Mouse (Mus musculus) liver, embryonic 15.5 days (tissue): ENCODE measurements around the gene Mpig6b. TPM values are rescaled to one million over a fixed set of nuclear protein-coding genes. Genes with fewer than 3 reads are reported as not detected.

ENCODE experiments used
- ATAC-seq: fragments of 200-750 bp; cut with Nextera tagmentation; 2 replicates; pipeline ENCODE4 v1.8.0; 2017; ENCODE audit warnings: moderate number of reproducible peaks, mild to moderate bottlenecking, moderate library complexity; ENCODE audit not compliant: insufficient read depth
- H3K27ac ChIP-seq: fragments of 300-500 bp; sonication (generic); replicated peaks from 2 replicates; pipeline ENCODE4 v1.5.1; 2015; ENCODE audit warnings: mild to moderate bottlenecking, inconsistent platforms
- H3K27me3 ChIP-seq: fragments of 300-500 bp; sonication (generic); 2 replicates; pipeline ENCODE4 v1.6.1; 2015; ENCODE audit warnings: mild to moderate bottlenecking, inconsistent platforms
- H3K36me3 ChIP-seq: fragments of 300-500 bp; sonication (generic); replicated peaks from 2 replicates; pipeline ENCODE4 v1.6.1; 2015; ENCODE audit warnings: moderate library complexity, mild to moderate bottlenecking, inconsistent platforms
- H3K4me1 ChIP-seq: fragments of 300-500 bp; sonication (generic); replicated peaks from 2 replicates; pipeline ENCODE4 v1.6.1; 2015; ENCODE audit warnings: inconsistent platforms
- H3K4me2 ChIP-seq: fragments of 300-500 bp; sonication (generic); 2 replicates; pipeline ENCODE4 v1.6.1; 2015; ENCODE audit warnings: moderate library complexity, mild to moderate bottlenecking, inconsistent platforms
- H3K4me3 ChIP-seq: fragments of 300-500 bp; sonication (generic); replicated peaks from 2 replicates; pipeline ENCODE4 v1.5.1; 2015; ENCODE audit warnings: mild to moderate bottlenecking, inconsistent platforms
- H3K9ac ChIP-seq: fragments of 300-500 bp; sonication (generic); 2 replicates; pipeline ENCODE4 v1.6.1; 2015; ENCODE audit warnings: moderate library complexity, mild to moderate bottlenecking, inconsistent platforms
- H3K9me3 ChIP-seq: fragments of 300-500 bp; sonication (generic); replicated peaks from 2 replicates; pipeline ENCODE4 v1.6.1; 2016; ENCODE audit warnings: inconsistent platforms
- WGBS: fragments of 180-500 bp; shearing (Covaris S2); methylation state at CpG from one replicate; pipeline ENCODE4 v1.1.7; 2015; ENCODE audit warnings: mixed read lengths; ENCODE audit not compliant: insufficient replicate concordance; 5-methylcytosine and 5-hydroxymethylcytosine counted together
- polyA plus RNA-seq: library from polyadenylated mRNA; unstranded; fragments of >200 nt; fragmentation: Nextera tagmentation; extraction: Ambion mirVana; gene quantifications from 2 replicates; pipeline ENCODE4 v1.2.1, GENCODE M21; 2015

Mpig6b gene
- polyA plus RNA-seq, 1 experiment from 2014 or later = 3.2 TPM

GRCm38 (mm10) chr17:35085208-35085865 lies 19.4 kb upstream of the Mpig6b start, which contains the start of gene Ly6g6f:
Gene Ly6g6f (minus strand): TSS chr17:35085610.
- Histone ChIP-seq H3K36me3 (no peaks in the 10 kb centered on the region), H3K9ac (no peak within 1 kb of the TSS), H3K27me3 (no peaks in the 10 kb centered on the region), H3K9me3 (no peaks in the 10 kb centered on the region), H3K4me1 (peaks cover 34% of the 10 kb centered on the region), H3K4me3 (no peak within 1 kb of the TSS), H3K27ac (no peak within 1 kb of the TSS), H3K4me2 (no peak within 1 kb of the TSS)
- 40% methylated on average over 7 of the region's 7 CpGs for WGBS
- no peak for ATAC-seq

- no peak overlapping the region for H3K27ac ChIP-seq
- ATAC-seq = no peak
- H3K36me3 ChIP-seq = no peaks in the 10 kb centered on the region
- WGBS = 39% methylated on average over 3 of the region's 3 CpGs
- peaks cover 40% of the 10 kb centered on the region for H3K4me1 ChIP-seq
- H3K4me3 ChIP-seq = no peak overlapping the region
- H3K9ac ChIP-seq = no peak overlapping the region
- H3K27me3 ChIP-seq = no peaks in the 10 kb centered on the region
- H3K9me3 ChIP-seq = no peaks in the 10 kb centered on the region
- no peak overlapping the region for H3K4me2 ChIP-seq
Observed at GRCm38 (mm10) chr17:35083929-35084497, 18.0 kb upstream of the Mpig6b start.

GRCm38 (mm10) chr17:35082841-35083576 lies 17.0 kb upstream of the Mpig6b start:
- 81% methylated on average over 16 of the region's 16 CpGs for WGBS
- Histone ChIP-seq H3K27ac (no peak overlapping the region), H3K4me2 (no peak overlapping the region), H3K27me3 (peaks cover 5% of the 10 kb centered on the region), H3K36me3 (no peaks in the 10 kb centered on the region), H3K9ac (no peak overlapping the region), H3K4me1 (peaks cover 42% of the 10 kb centered on the region), H3K9me3 (no peaks in the 10 kb centered on the region), H3K4me3 (no peak overlapping the region)
- no peak for ATAC-seq

GRCm38 (mm10) chr17:35080710-35081109 lies 14.7 kb upstream of the Mpig6b start:
- peak overlapping the region; percentile 85 for H3K27ac ChIP-seq

GRCm38 (mm10) chr17:35080248-35080647 lies 14.3 kb upstream of the Mpig6b start:
- ATAC-seq = peak; percentile 66
- Histone ChIP-seq H3K4me2 (peak overlapping the region; percentile 70), H3K36me3 (no peaks in the 10 kb centered on the region), H3K9me3 (no peaks in the 10 kb centered on the region), H3K27me3 (peaks cover 18% of the 10 kb centered on the region), H3K4me3 (peak overlapping the region; percentile 39), H3K27ac (peak overlapping the region; percentile 85), H3K4me1 (peaks cover 51% of the 10 kb centered on the region), H3K9ac (peak overlapping the region; percentile 23)
- whole genome bisulfite sequencing = 26% methylated on average over 6 of the region's 6 CpGs

More at GRCm38 (mm10) chr17:35080710-35081109, 14.7 kb upstream of the Mpig6b start:
- Histone ChIP-seq H3K27me3 (peaks cover 18% of the 10 kb centered on the region), H3K4me2 (peak overlapping the region; percentile 70), H3K4me1 (peaks cover 56% of the 10 kb centered on the region), H3K9ac (peak overlapping the region; percentile 23; the same call in 1 of the 2 replicates), H3K36me3 (no peaks in the 10 kb centered on the region), H3K9me3 (no peaks in the 10 kb centered on the region), H3K4me3 (no peak overlapping the region; the same call in 1 of the 2 replicates)
- no peak for ATAC-seq
- WGBS = 83% methylated on average over 4 of the region's 4 CpGs

- peak overlapping the region; percentile 85 for H3K27ac ChIP-seq
- H3K9ac ChIP-seq = peak overlapping the region; percentile 23
- H3K4me2 ChIP-seq = peak overlapping the region; percentile 70
- WGBS = 13% methylated on average over 9 of the region's 9 CpGs
- no peaks in the 10 kb centered on the region for H3K36me3 ChIP-seq
- peak overlapping the region; percentile 39 for H3K4me3 ChIP-seq
- peaks cover 47% of the 10 kb centered on the region for H3K4me1 ChIP-seq
- no peaks in the 10 kb centered on the region for H3K9me3 ChIP-seq
- ATAC-seq = peak; percentile 96
- peaks cover 18% of the 10 kb centered on the region for H3K27me3 ChIP-seq
Observed at GRCm38 (mm10) chr17:35079778-35080177, 13.8 kb upstream of the Mpig6b start.

GRCm38 (mm10) chr17:35077786-35078233 lies 11.8 kb upstream of the Mpig6b start, which contains the start of gene Ly6g6d:
Gene Ly6g6d (minus strand): TSS chr17:35078065.
- Histone ChIP-seq H3K27me3 (peaks cover 29% of the 10 kb centered on the region), H3K36me3 (no peaks in the 10 kb centered on the region), H3K9ac (no peak within 1 kb of the TSS), H3K4me3 (no peak within 1 kb of the TSS), H3K9me3 (no peaks in the 10 kb centered on the region), H3K4me2 (peak within 1 kb of the TSS; percentile 29), H3K27ac (no peak within 1 kb of the TSS), H3K4me1 (peaks cover 46% of the 10 kb centered on the region)
- 13% methylated on average over 14 of the region's 14 CpGs for WGBS
- ATAC-seq = no peak

GRCm38 (mm10) chr17:35077285-35077684 lies 11.3 kb upstream of the Mpig6b start:
- ATAC-seq = no peak
- no peaks in the 10 kb centered on the region for H3K9me3 ChIP-seq
- no peak overlapping the region for H3K4me3 ChIP-seq
- peaks cover 30% of the 10 kb centered on the region for H3K27me3 ChIP-seq
- no peak overlapping the region for H3K4me2 ChIP-seq
- H3K36me3 ChIP-seq = no peaks in the 10 kb centered on the region
- H3K9ac ChIP-seq = no peak overlapping the region
- 18% methylated on average over 2 of the region's 2 CpGs for WGBS
- peaks cover 46% of the 10 kb centered on the region for H3K4me1 ChIP-seq
- no peak overlapping the region for H3K27ac ChIP-seq

GRCm38 (mm10) chr17:35076507-35077176 lies 10.7 kb upstream of the Mpig6b start, which contains the start of gene Ly6g6e:
Gene Ly6g6e (plus strand): TSS chr17:35076902.
- Histone ChIP-seq H3K4me1 (peaks cover 46% of the 10 kb centered on the region), H3K9ac (no peak within 1 kb of the TSS), H3K4me2 (peak within 1 kb of the TSS; percentile 29), H3K27me3 (peaks cover 30% of the 10 kb centered on the region), H3K36me3 (no peaks in the 10 kb centered on the region), H3K9me3 (no peaks in the 10 kb centered on the region), H3K4me3 (no peak within 1 kb of the TSS), H3K27ac (no peak within 1 kb of the TSS)
- WGBS = 33% methylated on average over 10 of the region's 10 CpGs
- no peak for ATAC-seq

GRCm38 (mm10) chr17:35074097-35074496 lies 8.1 kb upstream of the Mpig6b start:
- Histone ChIP-seq H3K27me3 (peaks cover 44% of the 10 kb centered on the region), H3K27ac (no peak overlapping the region), H3K9me3 (no peaks in the 10 kb centered on the region), H3K36me3 (no peaks in the 10 kb centered on the region), H3K9ac (no peak overlapping the region; the same call in 1 of the 2 replicates), H3K4me1 (peaks cover 31% of the 10 kb centered on the region), H3K4me3 (no peak overlapping the region), H3K4me2 (no peak overlapping the region)
- no peak for ATAC-seq
- 24% methylated on average over 17 of the region's 17 CpGs for WGBS
